Mouse (Mus musculus): ENCODE results near the gene Gm20425. TPM values are rescaled to one million over a fixed set of nuclear protein-coding genes. Genes with fewer than 3 reads are reported as not detected.
A peak's percentile ranks its signal among the peaks of the same experiment; 100 is the strongest.

The Gm20425 gene
- total RNA-seq, 1 experiment from 2014 or later, result not detected

DNA sequence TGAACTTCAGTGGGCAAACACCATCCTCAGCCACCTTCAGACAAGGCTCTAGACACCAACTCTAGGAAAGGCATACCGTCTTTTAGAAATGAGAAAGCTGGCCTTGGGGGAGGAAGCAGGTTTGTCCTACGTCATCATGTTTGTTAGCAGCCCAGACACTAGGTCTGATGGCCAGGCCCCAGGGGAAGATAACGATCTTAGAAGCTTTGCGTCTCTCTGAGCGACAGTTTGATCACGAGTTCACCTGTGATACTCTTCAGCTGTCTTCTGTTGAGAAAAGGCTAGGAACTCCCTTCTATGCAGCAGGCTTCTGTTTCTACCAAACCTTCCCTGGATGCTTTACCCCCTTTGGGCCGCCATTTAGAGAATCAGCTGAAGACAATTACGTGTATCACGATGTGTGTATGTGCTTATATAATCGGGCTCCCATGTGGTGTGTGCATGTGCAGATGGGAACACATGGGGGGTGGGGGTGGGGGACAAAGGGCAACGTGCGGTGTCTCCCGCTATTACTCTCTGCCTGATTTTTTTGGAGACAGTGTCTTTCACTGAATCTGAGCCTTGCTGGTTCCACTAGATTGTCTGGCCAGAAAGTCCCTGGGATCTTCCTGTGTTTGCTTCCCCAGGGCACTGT lies 1.6 kb downstream of the Gm20425 start:
- ATAC-seq (replicated peaks in 1 of 2; ENCODE audit: insufficient read depth in 1 of 2, low FRiP score in 2 of 2, low TSS enrichment in 1 of 2, low read depth in 1 of 2, poor library complexity in 2 of 2, severe bottlenecking in 2 of 2), result no peak

DNA sequence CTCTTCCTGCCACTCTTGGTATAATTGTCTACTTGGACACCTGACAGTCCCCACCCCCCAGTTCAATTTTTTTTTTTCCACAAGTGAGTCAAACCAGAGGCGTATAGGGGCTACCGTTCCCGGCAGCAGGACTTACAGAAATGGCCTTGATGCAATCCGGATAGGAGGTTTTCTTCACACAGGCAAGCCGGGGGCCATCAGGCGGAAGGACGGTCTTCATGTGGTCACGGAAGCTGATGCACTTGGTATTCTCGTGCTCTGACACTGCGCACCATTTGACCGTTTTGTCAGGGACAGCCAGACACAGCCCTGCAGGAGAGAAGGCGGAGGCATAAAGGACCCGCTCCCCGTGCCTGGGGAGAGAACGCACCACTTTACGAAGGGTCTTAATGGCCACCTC lies 2.3 kb downstream of the Gm20425 start:
- ATAC-seq (replicated peaks in 1 of 2; ENCODE audit: insufficient read depth in 1 of 2, low FRiP score in 2 of 2, low TSS enrichment in 1 of 2, low read depth in 1 of 2, poor library complexity in 2 of 2, severe bottlenecking in 2 of 2), result no peak

DNA sequence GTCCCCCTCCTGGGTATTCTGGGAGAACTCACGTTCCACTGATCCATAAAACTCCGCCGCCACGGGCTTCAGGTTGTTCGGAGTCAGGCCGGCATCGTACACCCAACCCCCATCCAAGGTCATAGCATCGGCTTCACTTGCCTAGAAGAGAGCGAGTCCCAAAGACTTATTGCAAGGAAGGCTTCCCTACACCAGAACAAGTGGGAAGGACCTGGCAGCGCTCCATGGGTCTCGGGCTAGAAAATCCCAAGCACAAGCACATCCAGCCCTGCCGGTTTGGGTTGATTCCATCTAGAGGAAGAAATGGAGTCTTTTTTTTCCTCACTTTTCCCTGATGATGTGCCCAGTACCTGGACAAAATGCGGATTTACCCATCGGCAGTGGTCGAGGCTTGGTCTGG lies 3.3 kb downstream of the Gm20425 start:
- no peak for ATAC-seq (replicated peaks in 1 of 2; ENCODE audit: insufficient read depth in 1 of 2, low FRiP score in 2 of 2, low TSS enrichment in 1 of 2, low read depth in 1 of 2, poor library complexity in 2 of 2, severe bottlenecking in 2 of 2)

DNA sequence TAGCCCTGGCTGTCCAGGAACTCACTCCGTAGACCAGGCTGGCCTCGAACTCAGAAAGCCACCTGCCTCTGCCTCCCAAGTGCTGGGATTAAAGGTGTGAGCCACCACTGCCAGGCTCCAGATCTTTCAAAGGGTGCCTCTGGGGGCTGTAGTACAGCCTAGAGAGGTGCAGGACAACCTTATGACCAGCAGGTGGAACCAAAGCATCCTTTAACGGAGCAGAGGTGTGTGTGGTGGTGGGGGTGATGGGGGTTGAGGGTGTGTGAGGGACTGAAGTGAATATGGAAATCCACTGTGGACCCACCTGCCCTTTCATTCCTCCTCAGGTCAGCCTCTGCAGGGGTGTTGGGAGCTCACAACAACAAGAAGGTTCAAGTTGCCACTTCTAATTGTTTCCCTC lies 4.6 kb downstream of the Gm20425 start:
- peak; percentile 40 to 61; a peak in 3 of 4 replicates for ATAC-seq (replicated peaks in 1 of 2; ENCODE audit: insufficient read depth in 1 of 2, low FRiP score in 2 of 2, low TSS enrichment in 1 of 2, low read depth in 1 of 2, poor library complexity in 2 of 2, severe bottlenecking in 2 of 2)

DNA sequence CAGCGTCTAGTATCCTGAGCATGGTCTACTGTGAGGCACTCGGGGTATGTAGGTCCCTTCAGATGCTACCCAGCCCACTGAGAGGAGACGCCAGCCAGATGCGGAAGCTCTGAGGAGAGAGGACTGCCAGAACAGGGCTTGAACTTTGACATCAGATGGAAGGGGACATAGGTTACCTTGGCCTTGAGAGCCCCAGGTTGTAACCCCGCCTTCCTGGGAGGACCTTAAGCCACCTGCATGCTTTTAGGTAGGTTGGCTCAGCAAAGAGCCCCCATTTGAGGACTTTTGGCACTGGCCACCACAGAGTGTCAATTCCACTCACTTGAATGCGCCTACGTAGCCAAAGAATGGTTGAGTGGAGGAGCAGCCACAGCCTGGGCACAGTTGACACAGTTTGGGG lies 5.4 kb downstream of the Gm20425 start:
- ATAC-seq (replicated peaks in 1 of 2; ENCODE audit: insufficient read depth in 1 of 2, low FRiP score in 2 of 2, low TSS enrichment in 1 of 2, low read depth in 1 of 2, poor library complexity in 2 of 2, severe bottlenecking in 2 of 2), result no peak

DNA sequence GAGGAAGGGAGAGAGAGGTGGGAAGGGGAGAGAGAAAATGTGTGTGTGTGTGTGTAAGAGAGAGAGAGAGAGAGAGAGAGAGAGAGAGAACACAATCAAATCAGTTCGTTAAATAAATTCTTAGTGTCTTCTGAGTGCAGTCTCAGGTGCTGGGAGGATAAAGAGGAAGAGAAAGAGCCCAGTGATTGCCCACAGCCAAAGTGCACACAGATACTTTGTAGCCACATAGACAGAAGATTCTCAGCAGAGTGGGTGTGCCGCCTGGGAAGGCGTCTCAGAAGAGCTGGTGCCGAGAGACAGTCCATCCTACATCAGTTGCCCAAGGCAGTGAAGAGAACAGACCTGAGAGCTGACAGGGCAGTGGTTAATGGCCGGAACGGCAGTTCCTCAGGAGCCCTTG lies 15.8 kb downstream of the Gm20425 start:
- ATAC-seq (replicated peaks in 1 of 2; ENCODE audit: insufficient read depth in 1 of 2, low FRiP score in 2 of 2, low TSS enrichment in 1 of 2, low read depth in 1 of 2, poor library complexity in 2 of 2, severe bottlenecking in 2 of 2), result no peak

DNA sequence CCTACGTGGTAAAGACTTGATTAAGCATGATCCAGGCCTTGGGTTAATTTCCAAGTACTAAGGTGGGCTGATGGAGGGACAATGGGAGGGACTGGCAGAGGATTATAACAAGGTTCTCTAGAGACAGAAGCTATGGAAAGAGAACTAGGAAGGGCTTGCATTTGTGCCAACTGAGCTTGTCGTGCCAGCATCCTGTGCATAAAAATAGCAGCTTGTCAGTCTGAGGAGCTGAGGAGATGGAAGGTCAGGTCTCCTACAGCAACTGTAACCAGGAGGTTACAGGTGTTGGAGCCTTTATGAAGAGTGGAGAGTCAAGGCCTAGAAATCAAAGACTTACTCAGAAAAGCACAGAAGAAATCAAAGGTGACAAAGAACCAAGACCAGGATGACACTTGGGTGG lies 16.5 kb downstream of the Gm20425 start:
- no peak for ATAC-seq (replicated peaks in 1 of 2; ENCODE audit: insufficient read depth in 1 of 2, low FRiP score in 2 of 2, low TSS enrichment in 1 of 2, low read depth in 1 of 2, poor library complexity in 2 of 2, severe bottlenecking in 2 of 2)

DNA sequence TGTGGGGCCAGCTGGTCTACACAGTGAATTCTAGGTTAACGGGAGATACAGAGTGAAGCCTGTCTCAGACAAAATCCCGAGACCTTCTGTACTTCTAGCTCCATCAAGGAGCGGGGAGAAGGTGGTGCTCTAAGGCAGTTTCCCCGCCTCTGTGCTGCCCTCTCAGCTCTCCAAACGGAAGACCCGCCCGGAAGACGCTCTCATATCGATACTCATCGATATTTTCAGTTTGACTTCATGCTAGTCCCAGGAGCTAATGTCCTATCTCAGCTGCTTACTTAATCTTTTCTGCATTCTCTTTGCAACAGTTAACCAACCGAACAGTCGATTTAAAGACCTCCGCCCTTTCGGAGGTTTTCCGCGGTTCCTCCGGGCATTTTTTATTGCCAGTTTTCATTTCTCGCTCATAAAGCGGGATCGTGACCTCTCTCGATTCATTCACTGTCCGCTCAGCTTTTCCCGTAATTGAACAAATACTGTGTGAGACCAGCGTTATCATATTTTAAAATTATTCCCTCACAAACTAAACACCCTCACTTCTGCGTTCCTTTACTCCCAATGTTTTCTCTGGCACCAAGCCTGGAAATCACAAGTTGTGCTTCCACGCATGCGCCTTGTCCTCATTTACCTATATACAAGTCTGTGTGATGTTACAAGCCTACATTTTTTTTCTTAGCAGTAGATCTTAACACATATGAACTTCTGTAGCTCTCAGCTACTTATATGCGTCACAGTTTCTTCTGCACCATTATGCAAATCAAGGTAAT lies 17.3 kb downstream of the Gm20425 start:
- no peak for ATAC-seq (replicated peaks in 1 of 2; ENCODE audit: insufficient read depth in 1 of 2, low FRiP score in 2 of 2, low TSS enrichment in 1 of 2, low read depth in 1 of 2, poor library complexity in 2 of 2, severe bottlenecking in 2 of 2)

DNA sequence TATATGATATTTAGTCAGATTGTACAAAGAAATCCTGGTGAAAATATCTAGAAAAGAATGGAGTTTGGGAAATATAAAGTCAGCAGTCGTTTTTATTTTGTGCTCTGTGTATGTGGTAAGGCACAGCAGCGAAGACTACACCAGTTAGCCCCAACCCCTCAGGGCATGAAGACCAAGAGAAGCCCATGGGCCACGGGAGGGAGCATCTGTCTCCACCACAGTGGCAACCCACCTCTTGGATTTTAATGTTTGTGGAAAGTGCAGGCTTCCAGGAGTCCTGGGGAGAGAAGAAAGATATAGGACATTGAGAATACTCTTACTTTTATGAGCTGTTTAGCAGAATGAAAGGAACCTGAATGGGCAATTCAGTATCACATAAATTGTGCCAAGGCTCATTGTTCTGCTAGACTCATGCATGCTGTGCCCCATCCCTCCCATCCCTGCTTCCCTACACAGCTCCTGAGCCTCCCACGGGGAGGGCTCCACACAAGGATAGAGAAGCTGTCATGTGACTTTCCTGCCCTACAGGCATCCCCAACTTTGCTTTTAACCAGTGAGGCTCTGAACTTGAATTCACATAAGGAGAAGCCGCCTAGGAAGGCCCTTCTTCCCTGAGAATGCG lies 21.2 kb downstream of the Gm20425 start:
- no peak for ATAC-seq (replicated peaks in 1 of 2; ENCODE audit: insufficient read depth in 1 of 2, low FRiP score in 2 of 2, low TSS enrichment in 1 of 2, low read depth in 1 of 2, poor library complexity in 2 of 2, severe bottlenecking in 2 of 2)

DNA sequence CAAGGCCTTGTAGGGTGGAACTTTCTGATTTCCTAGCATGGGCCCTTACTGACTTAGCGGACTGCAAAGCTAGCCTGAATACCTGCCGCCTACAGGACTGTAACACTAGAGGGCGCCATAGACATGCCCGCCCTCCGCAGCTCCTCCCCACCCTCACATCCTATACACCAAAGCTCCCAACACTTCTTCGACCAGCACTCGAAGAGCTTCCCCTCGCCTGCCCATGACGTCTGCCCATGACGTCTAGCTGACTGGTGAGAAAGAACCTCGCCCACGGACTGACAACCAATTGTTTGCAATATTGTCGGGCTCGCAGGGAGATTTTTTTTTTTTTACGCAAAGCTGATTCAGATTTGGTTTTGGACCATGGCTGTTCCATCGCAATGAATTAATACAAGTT lies 22.3 kb downstream of the Gm20425 start:
- ATAC-seq (replicated peaks in 1 of 2; ENCODE audit: insufficient read depth in 1 of 2, low FRiP score in 2 of 2, low TSS enrichment in 1 of 2, low read depth in 1 of 2, poor library complexity in 2 of 2, severe bottlenecking in 2 of 2), result peak; percentile 98

DNA sequence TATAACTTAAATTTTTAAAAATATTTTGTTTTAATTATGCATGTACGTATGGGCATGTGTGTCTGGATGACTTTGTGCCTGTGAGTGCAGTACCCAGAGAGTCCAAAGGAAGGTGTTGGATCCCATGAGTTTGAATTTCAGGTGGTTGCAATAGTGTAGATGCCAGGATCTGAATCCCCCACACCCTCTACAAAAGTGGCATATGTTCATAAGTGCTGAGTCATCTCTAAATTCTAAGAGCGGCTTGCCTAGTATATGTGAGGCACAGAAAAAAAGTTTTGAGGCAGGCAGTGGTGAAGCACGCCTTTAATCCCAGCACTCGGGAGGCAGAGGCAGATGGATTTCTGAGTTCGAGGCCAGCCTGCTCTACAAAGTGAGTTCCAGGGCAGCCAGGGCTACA lies 24.3 kb downstream of the Gm20425 start:
- no peak for ATAC-seq (replicated peaks in 1 of 2; ENCODE audit: insufficient read depth in 1 of 2, low FRiP score in 2 of 2, low TSS enrichment in 1 of 2, low read depth in 1 of 2, poor library complexity in 2 of 2, severe bottlenecking in 2 of 2)

DNA sequence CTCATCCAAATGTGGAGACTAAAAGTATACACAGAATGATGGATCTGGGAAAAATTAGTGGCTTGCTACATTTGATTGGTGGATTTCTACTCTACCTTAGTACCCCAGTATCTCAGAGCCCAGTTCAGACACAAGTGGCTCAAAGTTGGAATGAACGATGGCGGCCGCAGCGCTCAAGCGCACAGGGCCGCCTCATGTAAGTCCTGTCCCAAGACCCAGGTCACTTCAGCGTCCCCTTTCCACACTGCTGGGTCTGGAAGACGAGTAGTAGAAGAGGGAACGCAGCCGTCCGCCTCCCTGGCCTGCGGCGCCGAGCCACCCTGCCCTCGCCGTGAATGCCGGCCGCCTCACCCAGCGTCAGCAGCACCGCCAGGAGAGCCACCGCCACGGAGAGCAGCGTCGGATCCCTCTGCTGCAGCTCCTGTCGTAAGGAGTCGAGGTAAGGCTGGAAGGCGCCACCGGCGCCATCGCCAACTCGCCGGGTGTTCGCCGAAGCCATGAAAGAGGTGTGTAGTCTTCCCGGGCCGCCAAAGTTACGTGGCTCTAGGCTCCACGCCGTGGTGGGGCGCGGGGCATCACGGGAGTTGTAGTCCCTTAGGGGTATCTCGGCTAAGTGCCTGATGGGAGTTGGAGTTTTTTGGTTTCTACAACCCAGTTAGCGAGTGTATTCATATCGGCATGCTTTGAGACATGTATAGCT lies 28.4 kb downstream of the Gm20425 start, which contains the start of gene Srprb:
Gene Srprb (minus strand): TSS at position 577 of the 700 bp plus-strand sequence.
- ATAC-seq (replicated peaks in 1 of 2; ENCODE audit: insufficient read depth in 1 of 2, low FRiP score in 2 of 2, low TSS enrichment in 1 of 2, low read depth in 1 of 2, poor library complexity in 2 of 2, severe bottlenecking in 2 of 2), result peak; percentile 98 to 99

DNA sequence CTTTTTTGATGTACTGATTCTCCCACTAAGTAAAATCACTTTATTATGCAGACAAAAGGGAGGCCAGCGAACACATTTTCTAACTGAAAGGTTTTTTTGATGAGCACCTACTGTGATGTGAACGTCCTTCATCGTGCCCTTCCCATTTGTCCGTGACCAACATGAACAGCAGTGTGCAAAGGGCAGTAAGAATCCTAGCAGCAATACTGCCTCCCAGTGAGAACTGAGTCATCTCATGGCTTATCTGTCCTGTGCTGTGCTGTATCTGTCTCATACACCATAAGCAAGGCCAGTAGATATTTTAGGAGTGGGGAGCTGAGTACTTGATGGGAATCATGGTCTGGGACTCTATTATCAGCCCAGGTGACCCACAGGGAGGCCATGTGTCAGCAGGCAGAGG lies 41.7 kb downstream of the Gm20425 start:
- no peak for ATAC-seq (replicated peaks in 1 of 2; ENCODE audit: insufficient read depth in 1 of 2, low FRiP score in 2 of 2, low TSS enrichment in 1 of 2, low read depth in 1 of 2, poor library complexity in 2 of 2, severe bottlenecking in 2 of 2)

DNA sequence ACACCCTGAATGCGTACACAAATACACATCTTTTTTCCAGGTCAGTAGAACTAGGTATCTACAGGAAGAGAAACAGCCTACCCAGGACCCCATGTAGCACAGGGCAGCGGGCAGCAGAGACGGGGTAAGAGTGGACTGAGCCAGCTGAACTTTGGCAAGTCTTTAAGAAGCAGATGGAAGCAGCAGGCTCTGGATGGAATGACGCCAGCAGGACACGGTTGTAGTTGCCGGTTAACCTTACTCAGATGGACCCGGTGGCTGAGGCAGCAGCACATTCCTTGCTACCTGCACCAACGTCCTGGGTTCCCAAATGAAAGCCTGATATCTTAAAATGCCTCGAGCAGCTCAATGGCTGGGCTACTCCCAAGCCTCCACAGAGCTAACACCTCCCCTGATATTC lies 43.4 kb downstream of the Gm20425 start:
- no peak for ATAC-seq (replicated peaks in 1 of 2; ENCODE audit: insufficient read depth in 1 of 2, low FRiP score in 2 of 2, low TSS enrichment in 1 of 2, low read depth in 1 of 2, poor library complexity in 2 of 2, severe bottlenecking in 2 of 2)

DNA sequence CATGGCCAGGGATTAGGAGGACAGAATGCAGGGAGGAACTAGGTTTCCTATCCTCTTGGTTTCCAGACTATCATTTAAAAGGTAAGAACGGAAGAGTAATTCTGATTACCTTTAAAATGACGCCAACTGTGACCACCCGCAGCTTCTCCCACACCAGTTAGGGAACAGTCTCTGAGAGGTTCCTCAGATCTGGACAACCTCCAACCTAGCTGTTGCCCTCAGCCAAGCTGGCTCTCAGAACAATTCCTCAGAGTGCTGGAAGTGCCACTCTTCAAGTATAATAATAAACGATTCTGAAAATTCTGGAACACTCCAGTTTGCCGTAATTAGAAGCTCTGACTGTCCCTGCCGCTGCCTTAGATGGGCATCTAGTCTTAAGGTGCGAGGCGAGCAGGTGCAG lies 44.2 kb downstream of the Gm20425 start:
- no peak for ATAC-seq (replicated peaks in 1 of 2; ENCODE audit: insufficient read depth in 1 of 2, low FRiP score in 2 of 2, low TSS enrichment in 1 of 2, low read depth in 1 of 2, poor library complexity in 2 of 2, severe bottlenecking in 2 of 2)

DNA sequence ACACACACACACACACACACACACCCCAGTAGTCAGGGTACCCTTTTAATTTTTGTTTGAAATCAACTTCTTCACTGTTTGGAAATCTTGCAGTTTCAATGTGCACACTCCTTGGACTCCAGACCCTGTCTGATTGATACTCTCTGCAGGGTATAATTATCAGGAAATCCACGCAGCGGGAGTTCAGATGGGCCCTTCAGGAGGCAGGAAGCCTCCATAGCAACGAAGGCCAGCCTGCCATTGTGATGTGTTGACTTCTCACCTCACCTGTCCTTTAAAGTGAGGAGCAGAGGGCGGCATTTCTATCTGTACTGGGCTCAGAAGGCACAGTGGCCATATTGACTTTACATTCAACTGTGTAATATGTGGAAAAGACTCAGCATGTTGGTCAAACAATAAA lies 45.3 kb downstream of the Gm20425 start:
- ATAC-seq (replicated peaks in 1 of 2; ENCODE audit: insufficient read depth in 1 of 2, low FRiP score in 2 of 2, low TSS enrichment in 1 of 2, low read depth in 1 of 2, poor library complexity in 2 of 2, severe bottlenecking in 2 of 2), result no peak

DNA sequence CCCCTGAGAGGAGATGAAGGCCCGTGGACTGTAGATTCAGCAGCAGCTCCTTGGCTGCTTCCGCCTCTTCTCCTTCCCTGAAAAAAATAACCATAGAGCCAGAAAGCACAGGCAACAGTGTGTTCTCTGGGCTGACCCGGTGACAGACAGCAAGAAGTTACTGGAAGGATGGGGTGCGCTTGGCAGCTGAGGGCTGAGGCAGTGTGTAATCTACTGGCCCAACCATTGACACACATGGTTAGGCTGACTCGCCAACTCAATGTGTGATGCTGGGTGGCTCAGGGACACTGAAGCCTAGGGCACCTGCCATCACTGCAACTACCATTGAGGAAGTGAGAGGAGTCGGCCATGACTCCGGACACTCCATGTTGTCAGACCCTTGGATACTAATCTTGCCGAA lies 48.2 kb downstream of the Gm20425 start:
- ATAC-seq (replicated peaks in 1 of 2; ENCODE audit: insufficient read depth in 1 of 2, low FRiP score in 2 of 2, low TSS enrichment in 1 of 2, low read depth in 1 of 2, poor library complexity in 2 of 2, severe bottlenecking in 2 of 2), result no peak
